Mouse (Mus musculus): ENCODE measurements around the gene Slc12a9.

DNA sequence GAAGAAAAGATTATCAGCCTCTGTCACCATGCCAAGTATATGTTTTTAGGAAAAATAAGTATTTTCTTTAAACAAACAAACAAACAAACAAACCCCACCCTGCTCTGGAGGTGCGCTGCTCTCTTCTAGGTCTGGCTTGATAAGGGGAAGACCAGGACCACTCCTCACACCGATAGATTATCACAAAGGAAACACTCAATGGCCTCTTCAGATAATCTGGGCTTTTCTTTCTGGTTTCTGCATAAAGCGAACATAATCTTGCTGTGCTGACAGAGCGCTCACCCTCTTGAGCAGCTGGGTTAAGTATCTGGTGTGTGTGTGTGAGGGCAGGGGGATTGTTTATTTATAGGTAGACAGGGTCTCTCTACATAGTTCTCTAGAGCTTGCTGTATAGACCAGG, 29.8 kb downstream of the Slc12a9 start:
- TF ChIP-seq CTCF (IDR thresholded peaks at IDR 0.05; ENCODE audit: insufficient read depth, low read length) (no peak), POLR2A (IDR thresholded peaks at IDR 0.05; ENCODE audit: borderline replicate concordance, extremely low read depth, low read depth, low read length) (no peak)
